Mouse (Mus musculus): Measurements from ENCODE around the gene Hes2.

Hes2 gene

DNA sequence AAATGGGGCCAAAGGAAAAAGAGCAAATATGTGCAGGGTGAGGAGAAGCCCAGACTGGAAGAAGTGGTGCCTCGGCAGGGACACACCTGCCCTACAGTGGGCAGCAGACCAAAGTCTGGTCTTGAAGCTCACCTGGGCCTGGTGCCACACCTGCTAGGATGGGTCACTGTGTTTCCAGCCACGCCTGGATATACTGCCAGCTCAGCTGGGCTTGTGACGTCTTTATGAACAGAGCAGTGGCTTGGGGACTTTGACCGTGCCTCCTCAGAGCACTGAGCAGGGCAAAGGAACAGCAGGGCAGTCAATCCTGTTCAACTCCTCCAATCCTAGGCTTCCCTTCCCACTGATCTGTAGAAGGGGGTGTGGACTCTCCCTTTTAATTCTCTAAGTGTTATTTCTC is 2.1 kb downstream of the Hes2 start:
- DNase-seq (ENCODE audit: low spot score), result no peak

DNA sequence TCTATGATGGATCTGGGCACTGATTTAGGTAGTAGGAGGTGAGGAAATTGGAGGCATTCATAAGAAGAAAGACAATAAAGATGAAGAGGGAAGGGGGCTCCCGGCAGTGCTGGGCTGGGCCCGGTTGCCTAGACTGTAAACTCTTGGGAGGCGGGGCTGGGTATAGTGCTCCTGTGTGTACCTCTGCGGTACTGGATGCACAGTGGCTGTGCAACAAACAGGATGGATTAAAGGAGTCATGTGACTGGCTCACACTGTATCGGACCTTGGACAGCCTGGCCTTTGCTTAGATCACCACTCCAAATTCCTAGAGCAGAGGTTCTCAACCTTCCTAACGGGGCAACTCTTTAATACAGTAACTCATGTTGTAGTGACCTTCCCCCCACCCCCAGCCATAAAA is 2.9 kb downstream of the Hes2 start:
- no peak for DNase-seq (ENCODE audit: low spot score)

DNA sequence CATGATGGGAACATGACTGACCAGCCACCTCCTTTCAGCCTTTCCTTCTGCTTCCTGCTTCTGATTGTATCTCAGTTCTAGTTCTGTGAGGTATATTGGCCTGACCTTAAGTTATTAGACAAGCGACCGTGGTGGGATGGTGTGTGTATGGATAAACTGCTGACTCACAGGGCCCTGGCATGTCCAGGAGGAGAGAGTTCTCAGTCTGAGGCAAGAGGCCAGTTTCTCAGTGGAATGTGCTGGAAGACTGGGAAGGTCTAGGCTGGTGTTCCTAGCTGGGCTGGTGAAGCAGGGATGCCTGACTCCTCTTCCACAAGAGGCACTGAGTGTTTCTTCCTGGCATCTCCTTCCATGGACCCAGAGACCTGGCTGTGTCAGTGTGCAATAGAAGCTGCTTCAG is 4.1 kb downstream of the Hes2 start:
- DNase-seq (ENCODE audit: low spot score), result no peak

- DNase-seq (ENCODE audit: low spot score), result no peak
Observed at GRCm38 (mm10) chr4:152165036-152165931, 6.6 kb downstream of the Hes2 start.

DNA sequence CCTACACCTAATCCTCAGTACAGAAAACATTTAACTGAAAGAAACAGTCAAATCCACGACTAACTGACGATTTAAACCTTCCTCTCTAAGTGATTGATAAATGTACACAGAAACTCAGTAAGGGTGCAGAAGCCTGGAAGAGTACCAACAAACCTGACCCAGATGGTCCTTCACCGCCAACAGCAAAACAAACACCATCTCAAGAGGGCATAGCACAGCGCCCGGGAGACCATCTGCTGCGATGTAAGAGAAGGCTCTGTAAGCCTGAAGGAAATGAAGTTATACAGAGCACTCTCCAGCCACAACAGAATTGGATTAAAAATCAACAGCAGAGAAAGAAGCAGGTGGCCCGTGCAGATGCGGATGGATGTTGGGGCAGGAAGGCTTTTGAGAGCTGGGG is 9.4 kb downstream of the Hes2 start:
- no peak for DNase-seq (ENCODE audit: low spot score)

GRCm38 (mm10) chr4:152169103-152169502 is 10.4 kb downstream of the Hes2 start:
- no peak for DNase-seq (ENCODE audit: low spot score)

- DNase-seq (ENCODE audit: low spot score), result no peak
Observed at GRCm38 (mm10) chr4:152170286-152170685, 11.6 kb downstream of the Hes2 start.

DNA sequence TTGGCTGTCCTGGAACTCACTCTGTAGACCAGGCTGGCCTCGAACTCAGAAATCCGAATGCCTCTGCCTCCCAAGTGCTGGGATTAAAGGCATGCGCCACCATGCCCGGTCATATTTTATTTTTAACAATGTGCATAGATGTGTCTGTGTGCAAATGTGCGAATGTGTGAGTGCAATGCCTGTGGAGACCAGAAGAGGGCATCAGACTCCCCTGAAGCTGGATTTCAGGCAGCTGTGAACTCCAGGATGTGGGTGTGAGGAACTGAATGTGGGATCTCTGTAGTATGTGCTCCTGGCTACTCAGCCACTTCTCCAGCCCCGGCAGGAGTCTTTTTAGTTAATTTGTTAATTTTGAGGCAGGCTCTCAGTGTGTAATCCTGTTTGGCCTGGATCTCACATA is 12.9 kb downstream of the Hes2 start:
- DNase-seq (ENCODE audit: low spot score), result no peak

- DNase-seq (ENCODE audit: low spot score), result no peak
Observed at GRCm38 (mm10) chr4:152173041-152173440, 14.4 kb downstream of the Hes2 start.

DNA sequence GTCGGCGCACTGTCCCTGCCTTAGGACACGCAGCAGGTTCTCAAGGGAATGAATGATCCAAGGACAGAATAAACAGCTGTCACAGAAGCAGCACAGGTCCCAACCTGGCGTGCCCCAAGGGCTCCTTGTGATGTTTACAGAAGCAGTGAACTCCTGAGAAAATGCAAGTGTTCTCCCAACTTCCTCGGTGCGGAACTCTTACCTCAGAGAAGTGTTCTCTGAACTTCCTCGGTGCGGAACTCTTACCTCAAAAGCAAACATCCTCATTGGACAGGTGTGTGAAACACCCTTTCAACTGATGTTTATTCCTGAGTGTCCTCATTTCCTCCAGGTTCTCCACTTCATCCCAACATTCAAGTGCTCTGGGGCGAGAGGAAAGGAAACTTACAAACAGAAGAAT is 15.3 kb downstream of the Hes2 start:
- DNase-seq (ENCODE audit: low spot score), result no peak

GRCm38 (mm10) chr4:152176638-152177037 is 18.0 kb downstream of the Hes2 start:
- no peak for DNase-seq (ENCODE audit: low spot score)

DNA sequence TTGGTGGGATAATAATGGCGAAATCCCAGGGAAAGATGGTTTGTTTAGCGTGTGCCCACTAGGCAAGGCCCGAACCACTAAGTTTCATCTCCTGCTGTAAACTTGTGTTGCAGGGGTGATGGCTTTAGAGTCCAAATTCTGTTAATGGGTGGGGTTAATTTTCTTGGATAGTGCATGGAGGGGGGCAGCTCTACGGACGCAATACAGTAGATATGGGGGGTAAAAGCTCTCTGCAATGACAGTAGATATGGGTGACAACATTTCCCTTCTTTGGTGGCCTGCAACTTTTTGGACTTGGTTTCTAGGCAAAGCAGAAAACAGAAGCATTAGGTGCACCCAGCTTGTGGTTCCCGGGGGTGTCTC is 18.5 kb downstream of the Hes2 start:
- DNase-seq (ENCODE audit: low spot score), result no peak

- DNase-seq (ENCODE audit: low spot score), result peak; percentile 87
Observed at GRCm38 (mm10) chr4:152177537-152178343, 19.1 kb downstream of the Hes2 start, which contains the start of gene Acot7. Gene Acot7, plus strand, starts transcription at chr4:152178134.

- peak; percentile 38 for DNase-seq (ENCODE audit: low spot score)
Observed at GRCm38 (mm10) chr4:152178344-152178864, 19.7 kb downstream of the Hes2 start.

DNA sequence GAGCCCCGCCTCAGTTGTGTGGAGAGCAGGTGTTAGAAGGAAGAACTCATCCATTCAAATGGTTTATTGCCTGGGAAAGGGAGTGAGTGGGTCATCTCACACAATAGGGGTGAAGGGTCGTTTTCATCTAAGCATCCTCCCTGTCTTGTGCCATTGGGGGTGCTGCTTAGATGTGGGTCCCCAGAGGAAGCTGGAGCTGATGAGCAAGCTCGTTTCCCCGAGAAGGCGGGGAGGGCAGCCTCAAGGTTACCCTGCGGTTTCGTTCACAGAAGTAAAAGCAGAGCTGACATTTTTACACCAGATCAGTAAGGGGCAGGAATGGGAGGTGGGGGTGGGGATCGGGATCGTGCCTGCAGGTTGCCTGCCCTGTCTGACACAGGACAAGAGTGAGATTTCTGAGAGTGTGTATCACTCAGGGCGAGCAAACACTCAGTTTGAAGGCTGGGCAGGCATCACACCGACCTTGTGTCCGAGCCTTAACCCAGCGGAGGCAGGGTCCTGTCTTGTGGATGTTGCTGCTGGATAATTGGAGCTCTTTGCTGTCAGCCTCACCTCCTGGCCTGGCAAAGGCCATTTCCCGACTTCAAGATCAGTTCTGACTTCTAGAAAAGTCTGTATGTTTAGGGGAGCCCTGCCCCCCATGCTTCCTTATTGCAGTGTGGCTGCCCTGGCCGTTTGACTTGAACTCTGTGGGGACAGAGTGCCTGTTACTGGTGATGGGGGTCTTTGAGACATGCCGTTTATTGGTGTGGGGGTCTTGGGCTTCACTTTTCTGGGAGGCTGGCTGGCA is 20.4 kb downstream of the Hes2 start:
- peak; percentile 44 for DNase-seq (ENCODE audit: low spot score)

- no peak for DNase-seq (ENCODE audit: low spot score)
Observed at GRCm38 (mm10) chr4:152179946-152180660, 21.4 kb downstream of the Hes2 start.

- DNase-seq (ENCODE audit: low spot score), result no peak
Observed at GRCm38 (mm10) chr4:152182205-152182604, 23.5 kb downstream of the Hes2 start.

GRCm38 (mm10) chr4:152184353-152185035 is 25.8 kb downstream of the Hes2 start:
- DNase-seq (ENCODE audit: low spot score), result no peak

DNA sequence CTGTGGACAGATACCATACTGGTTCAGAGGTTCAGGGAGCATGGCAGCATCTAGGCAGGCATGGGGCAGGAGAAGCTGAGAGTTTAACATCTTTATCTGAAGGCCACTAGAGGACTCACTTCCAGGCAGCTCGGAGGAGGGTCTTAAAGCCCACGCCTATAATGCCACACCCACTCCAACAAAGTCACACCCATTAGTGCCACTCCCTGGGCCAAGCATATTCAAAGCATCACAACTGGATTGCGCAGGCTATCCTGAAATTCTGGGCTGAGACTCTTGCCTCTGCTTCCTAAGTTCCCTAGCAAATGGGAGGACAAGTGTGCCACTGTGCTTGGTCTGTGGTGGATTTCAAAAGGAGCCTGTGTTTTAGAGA is 26.5 kb downstream of the Hes2 start:
- DNase-seq (ENCODE audit: low spot score), result no peak

GRCm38 (mm10) chr4:152185510-152186204 is 27.0 kb downstream of the Hes2 start:
- peak; percentile 47 for DNase-seq (ENCODE audit: low spot score)
